Mouse (Mus musculus): ENCODE results near the gene Cox8b. TPM values are rescaled to one million over a fixed set of nuclear protein-coding genes. Genes with fewer than 3 reads are reported as not detected.
"Not testable (repeated sequence)": the region's sequence is repeated elsewhere in the genome, so short reads cannot be mapped to it uniquely, and the experiment has no call there.

The Cox8b gene
- polyA plus RNA-seq, 1 experiment from 2014 or later = 0.39 TPM

DNA sequence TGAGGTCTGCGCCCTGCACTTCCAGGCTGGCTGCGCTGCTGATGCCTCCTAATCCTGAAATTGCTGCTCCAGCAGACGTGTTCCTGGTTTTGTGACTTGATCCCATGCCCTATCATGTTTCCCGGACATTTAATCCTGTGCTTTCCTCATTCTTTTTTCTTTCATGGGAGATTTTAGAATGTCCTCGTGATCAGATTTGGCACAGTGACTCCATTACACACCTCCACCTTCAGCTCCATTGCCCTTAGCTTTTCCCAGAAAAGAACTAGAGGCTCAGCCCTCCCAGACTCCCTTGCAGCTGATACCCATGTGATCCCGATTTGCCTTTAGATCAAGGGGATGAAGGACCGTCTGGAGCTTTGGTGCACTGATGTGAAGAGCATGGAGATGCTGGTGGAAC is 2.4 kb downstream of the Cox8b start:
- Histone ChIP-seq H3K4me1 (replicated peaks; ENCODE audit: insufficient read depth, low read length) (no peaks in the 10 kb centered on the region; the same call in 1 of the 2 replicates), H3K4me2 (ENCODE audit: low read length) (no peak overlapping the region), H3K4me3 (replicated peaks; ENCODE audit: low read depth, low read length) (no peak overlapping the region), H3K27me3 (ENCODE audit: insufficient read depth, low read length) (no peaks in the 10 kb centered on the region), H3K27ac (no peak overlapping the region), H3K9ac (ENCODE audit: low read depth, low read length) (no peak overlapping the region), H3K9me3 (replicated peaks; ENCODE audit: low read length) (no peaks in the 10 kb centered on the region), H3K36me3 (ENCODE audit: insufficient read depth, low read length) (peaks cover 29% of the 10 kb centered on the region)
- DNase-seq (ENCODE audit: low spot score) (no peak), ATAC-seq (replicated peaks; ENCODE audit: low FRiP score, low read depth) (no peak)
- WGBS = 77% methylated on average over 7 of the region's 7 CpGs
- TF ChIP-seq CTCF (IDR thresholded peaks at IDR 0.05; ENCODE audit: low read depth) = no peak

DNA sequence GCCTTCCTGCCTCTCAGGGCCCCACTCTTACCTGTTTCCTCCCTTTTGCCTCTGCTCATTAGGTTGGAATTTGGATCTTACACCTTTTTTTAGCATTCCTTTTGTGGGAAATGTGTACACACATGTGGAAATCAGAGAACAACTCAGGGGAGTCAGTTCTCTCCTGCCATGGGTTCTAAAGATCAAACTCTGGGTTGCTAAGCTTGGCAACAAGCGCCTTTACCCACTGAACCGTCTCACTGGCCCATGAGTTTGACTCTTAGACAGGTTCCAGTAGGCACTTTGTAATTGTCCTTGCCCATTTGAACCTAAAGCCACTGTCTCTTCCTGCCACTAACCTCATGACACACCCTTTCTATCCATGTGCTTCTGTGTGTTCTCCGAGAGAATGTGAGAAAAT is 5.6 kb downstream of the Cox8b start:
- Histone ChIP-seq H3K27me3 (ENCODE audit: insufficient read depth, low read length) (no peaks in the 10 kb centered on the region), H3K27ac (no peak overlapping the region), H3K4me1 (replicated peaks; ENCODE audit: insufficient read depth, low read length) (no peaks in the 10 kb centered on the region), H3K9ac (ENCODE audit: low read depth, low read length) (no peak overlapping the region), H3K36me3 (ENCODE audit: insufficient read depth, low read length) (peaks cover 46% of the 10 kb centered on the region), H3K4me2 (ENCODE audit: low read length) (no peak overlapping the region), H3K9me3 (replicated peaks; ENCODE audit: low read length) (no peaks in the 10 kb centered on the region), H3K4me3 (replicated peaks; ENCODE audit: low read depth, low read length) (no peak overlapping the region)
- no peak for ATAC-seq (replicated peaks; ENCODE audit: low FRiP score, low read depth)
- TF ChIP-seq CTCF (IDR thresholded peaks at IDR 0.05; ENCODE audit: low read depth) = no peak
- DNase-seq (ENCODE audit: low spot score) = no peak
- 92% methylated on average over 3 of the region's 3 CpGs for WGBS

DNA sequence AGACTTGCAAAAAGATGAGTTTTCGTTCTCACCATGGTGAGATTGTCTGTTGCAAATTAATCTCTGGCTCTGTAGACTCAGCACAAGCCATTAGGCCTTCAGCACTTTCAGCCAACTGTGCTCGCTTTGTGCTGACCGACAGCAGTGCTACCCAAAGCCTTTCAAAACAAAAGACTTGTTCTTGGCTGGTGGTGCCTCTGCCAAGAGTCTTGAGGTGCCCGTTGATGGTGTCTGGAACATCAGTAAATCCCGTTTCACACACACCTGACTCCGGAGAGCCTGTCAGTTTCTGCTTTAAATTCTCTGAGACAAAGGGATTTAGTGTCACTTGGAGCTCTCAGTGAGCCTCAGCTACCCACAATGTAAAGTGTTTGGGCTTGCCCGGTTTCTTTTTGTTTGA is 6.2 kb downstream of the Cox8b start:
- Histone ChIP-seq H3K27me3 (ENCODE audit: insufficient read depth, low read length) (no peaks in the 10 kb centered on the region), H3K4me3 (replicated peaks; ENCODE audit: low read depth, low read length) (no peak overlapping the region), H3K27ac (no peak overlapping the region), H3K36me3 (ENCODE audit: insufficient read depth, low read length) (peaks cover 51% of the 10 kb centered on the region), H3K9ac (ENCODE audit: low read depth, low read length) (no peak overlapping the region), H3K9me3 (replicated peaks; ENCODE audit: low read length) (no peaks in the 10 kb centered on the region), H3K4me1 (replicated peaks; ENCODE audit: insufficient read depth, low read length) (no peaks in the 10 kb centered on the region), H3K4me2 (ENCODE audit: low read length) (no peak overlapping the region)
- ATAC-seq (replicated peaks; ENCODE audit: low FRiP score, low read depth) (no peak), DNase-seq (ENCODE audit: low spot score) (no peak)
- WGBS = 92% methylated on average over 7 of the region's 7 CpGs
- TF ChIP-seq CTCF (IDR thresholded peaks at IDR 0.05; ENCODE audit: low read depth) = no peak

DNA sequence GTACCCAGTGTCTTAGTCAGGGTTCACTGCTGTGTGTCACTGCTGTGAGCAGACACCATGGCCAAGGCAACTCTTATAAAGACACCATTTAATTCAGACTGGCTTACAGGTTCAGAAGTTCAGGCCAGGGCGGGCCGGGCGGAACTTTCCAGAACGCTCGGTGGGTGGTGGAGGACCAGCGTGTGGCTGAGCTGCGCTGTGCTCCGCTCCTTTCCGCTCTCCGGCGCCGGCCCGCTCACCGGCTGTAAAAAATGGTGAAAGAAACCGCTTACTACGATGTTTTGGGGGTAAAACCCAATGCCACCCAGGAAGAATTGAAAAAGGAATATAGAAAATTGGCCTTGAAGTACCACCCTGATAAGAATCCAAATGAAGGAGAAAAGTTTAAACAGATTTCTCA is 9.6 kb downstream of the Cox8b start:
- 98% methylated on average over 16 of the region's 16 CpGs for WGBS
- ATAC-seq (replicated peaks; ENCODE audit: low FRiP score, low read depth); H3K27me3 ChIP-seq (ENCODE audit: insufficient read depth, low read length); H3K9me3 ChIP-seq (replicated peaks; ENCODE audit: low read length); H3K9ac ChIP-seq (ENCODE audit: low read depth, low read length); H3K27ac ChIP-seq; H3K4me2 ChIP-seq (ENCODE audit: low read length); DNase-seq (ENCODE audit: low spot score); H3K4me3 ChIP-seq (replicated peaks; ENCODE audit: low read depth, low read length); H3K4me1 ChIP-seq (replicated peaks; ENCODE audit: insufficient read depth, low read length): not testable (repeated sequence)
- H3K36me3 ChIP-seq (ENCODE audit: insufficient read depth, low read length) = peaks cover 54% of the 10 kb centered on the region

DNA sequence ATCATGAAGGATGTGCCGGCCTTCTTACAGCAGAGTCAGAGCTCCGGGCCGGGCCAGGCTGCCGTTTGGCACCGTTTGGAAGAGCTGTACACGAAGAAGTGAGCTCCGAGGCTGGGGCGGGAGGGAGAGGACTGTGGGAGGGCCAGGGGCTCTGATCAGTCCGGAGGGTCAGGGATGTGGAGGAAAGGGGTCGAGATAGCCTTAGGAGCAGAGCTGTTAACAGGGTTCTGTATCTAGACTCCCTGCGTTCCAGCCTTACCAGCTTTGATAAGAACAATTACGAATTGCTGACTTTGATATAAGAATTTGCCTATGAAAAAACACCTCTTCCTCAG is 17.8 kb downstream of the Cox8b start:
- H3K9me3 ChIP-seq (replicated peaks; ENCODE audit: low read length) = no peaks in the 10 kb centered on the region
- H3K4me1 ChIP-seq (replicated peaks; ENCODE audit: insufficient read depth, low read length) = 0 out of 2 replicates have a peak, but pooled peaks cover 3% of the 10 kb centered on the region
- H3K27me3 ChIP-seq (ENCODE audit: insufficient read depth, low read length) = no peaks in the 10 kb centered on the region
- H3K27ac ChIP-seq = peak overlapping the region; percentile 92
- no peak for TF ChIP-seq CTCF (IDR thresholded peaks at IDR 0.05; ENCODE audit: low read depth)
- H3K4me2 ChIP-seq (ENCODE audit: low read length) = peak overlapping the region; percentile 89
- H3K9ac ChIP-seq (ENCODE audit: low read depth, low read length) = peak overlapping the region; percentile 86
- DNase-seq (ENCODE audit: low spot score) (no peak), ATAC-seq (replicated peaks; ENCODE audit: low FRiP score, low read depth) (peak; percentile 56)
- H3K36me3 ChIP-seq (ENCODE audit: insufficient read depth, low read length) = 0 out of 2 replicates have a peak, but pooled peaks cover 6% of the 10 kb centered on the region
- peak overlapping the region; percentile 85 for H3K4me3 ChIP-seq (replicated peaks; ENCODE audit: low read depth, low read length)
- WGBS = under 1% methylated on average over 12 of the region's 12 CpGs

DNA sequence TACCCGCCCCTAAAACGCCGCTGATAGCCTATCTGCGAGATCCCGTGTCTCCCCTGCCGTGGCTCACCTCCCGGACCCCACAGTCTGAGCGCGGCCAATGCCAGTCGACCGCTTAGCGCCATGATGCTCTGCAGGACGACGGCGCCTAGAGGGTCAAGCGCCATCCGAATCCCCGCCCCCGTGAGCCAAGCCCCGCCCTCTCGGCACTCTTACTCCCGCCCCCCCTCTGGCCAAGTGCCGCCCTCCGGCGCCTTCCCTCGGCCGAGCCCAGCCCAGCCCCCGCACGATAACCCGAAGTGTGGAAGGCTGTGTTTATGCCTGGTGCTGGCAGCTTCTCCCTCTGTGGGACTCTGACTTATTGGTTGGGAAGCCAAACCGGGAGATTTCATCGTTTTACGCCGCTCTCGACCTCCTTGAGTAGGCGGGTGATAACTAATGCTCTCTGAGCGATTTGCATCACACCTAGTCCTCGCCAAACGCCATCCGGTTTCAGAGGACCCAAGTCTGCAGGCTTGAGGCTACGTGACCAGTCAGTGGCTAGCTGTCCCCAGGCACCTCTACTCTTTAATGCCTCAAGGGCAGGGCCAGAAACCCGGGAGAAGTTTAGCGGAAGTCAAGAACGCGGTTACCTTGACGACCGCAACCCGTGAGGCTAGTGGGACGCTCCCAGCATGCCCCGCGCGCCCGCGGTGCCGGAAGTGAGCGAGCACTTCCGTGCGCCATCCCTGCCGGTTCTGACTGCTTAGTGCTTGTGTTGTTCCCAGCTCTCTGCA is 18.4 kb downstream of the Cox8b start, which contains the start of the genes Psmd13 and Sirt3:
Gene Psmd13 (plus strand): TSS at position 273 of the 773 bp plus-strand sequence.
Gene Sirt3 (minus strand): TSS at position 614 of the 773 bp plus-strand sequence.
- TF ChIP-seq CTCF (IDR thresholded peaks at IDR 0.05; ENCODE audit: low read depth) = no peak; the same call in 1 of the 2 replicates
- ATAC-seq (replicated peaks; ENCODE audit: low FRiP score, low read depth) = peak; percentile 95
- Histone ChIP-seq H3K4me2 (ENCODE audit: low read length) (peak within 1 kb of the TSS; percentile 89), H3K4me3 (replicated peaks; ENCODE audit: low read depth, low read length) (peak within 1 kb of the TSS; percentile 85), H3K36me3 (ENCODE audit: insufficient read depth, low read length) (peaks cover 7% of the 10 kb centered on the region; the same call in 1 of the 2 replicates), H3K4me1 (replicated peaks; ENCODE audit: insufficient read depth, low read length) (0 out of 2 replicates have a peak, but pooled peaks cover 3% of the 10 kb centered on the region), H3K27me3 (ENCODE audit: insufficient read depth, low read length) (no peaks in the 10 kb centered on the region), H3K27ac (peak within 1 kb of the TSS; percentile 92), H3K9me3 (replicated peaks; ENCODE audit: low read length) (no peaks in the 10 kb centered on the region), H3K9ac (ENCODE audit: low read depth, low read length) (peak within 1 kb of the TSS; percentile 86)
- under 1% methylated on average over 59 of the region's 59 CpGs for WGBS
- DNase-seq (ENCODE audit: low spot score) = peak; percentile 96
